Mouse (Mus musculus) lung, postnatal 25 days (tissue): Measurements from ENCODE around the gene E2f6.

Experiments
- DNase-seq: peaks from one replicate; pipeline ENCODE4 v3.0.0; 2022; ENCODE audit warnings: low spot score

The E2f6 gene

DNA sequence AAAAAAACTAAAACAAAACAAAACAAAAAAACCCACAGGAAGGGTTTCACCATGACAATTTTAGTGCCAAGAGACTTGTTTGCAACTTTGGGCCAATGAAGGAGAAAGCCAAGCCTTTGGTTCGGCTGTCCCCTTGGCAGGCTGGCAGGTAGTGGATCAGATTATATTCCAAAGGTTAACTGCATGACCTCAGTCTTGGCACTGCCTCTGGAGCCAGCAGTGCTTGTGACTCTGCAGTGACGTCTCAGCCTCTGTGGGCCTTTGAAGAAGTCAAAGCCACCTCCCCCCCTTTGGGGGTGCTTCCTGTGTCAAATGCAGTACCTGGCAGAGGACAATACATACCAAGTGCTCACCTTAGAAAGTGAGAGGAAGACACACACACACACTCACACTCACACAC is 63.3 kb downstream of the E2f6 start:
- DNase-seq: peak; percentile 78

DNA sequence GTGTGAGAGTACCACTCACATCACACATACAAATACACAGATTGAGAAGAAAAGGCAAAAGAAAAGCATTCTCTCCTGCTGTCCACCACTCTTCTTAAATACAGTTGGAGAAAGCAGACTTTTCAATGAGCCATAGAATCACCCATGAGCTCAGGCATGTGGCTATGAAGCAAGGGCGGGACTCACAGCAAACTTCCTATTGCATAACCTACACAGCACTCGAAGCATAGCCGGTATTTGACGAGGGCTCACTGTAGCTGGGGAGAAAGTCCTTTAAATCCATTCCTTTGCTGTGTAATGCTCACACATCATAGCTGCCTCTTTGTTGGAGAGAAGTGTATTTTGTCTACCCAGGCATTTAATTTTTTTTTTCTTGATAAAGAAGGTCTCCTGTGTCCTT is 64.5 kb downstream of the E2f6 start:
- peak; percentile 80 for DNase-seq

DNA sequence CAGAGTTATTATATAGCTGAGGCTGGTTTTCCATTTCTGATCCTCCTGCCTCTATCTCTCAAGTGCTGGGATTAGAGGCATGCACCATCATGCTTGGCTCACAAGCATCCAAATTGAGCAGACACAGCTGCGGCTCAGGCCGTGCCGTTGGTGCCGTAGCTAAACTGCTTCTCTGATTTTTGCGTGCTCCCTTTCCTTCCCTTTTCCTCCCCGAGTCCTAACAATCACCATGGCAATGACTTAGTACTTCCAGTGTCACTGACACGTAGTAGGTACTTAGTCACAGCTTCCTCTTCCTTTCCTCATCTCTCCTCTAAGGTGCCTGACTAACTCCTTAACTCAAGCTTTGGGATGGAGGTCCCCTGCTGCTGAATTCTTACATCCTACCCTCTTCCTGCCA is 64.9 kb downstream of the E2f6 start:
- DNase-seq: no peak

- no peak for DNase-seq
Observed at GRCm38 (mm10) chr12:16876667-16877066, 65.9 kb downstream of the E2f6 start.

DNA sequence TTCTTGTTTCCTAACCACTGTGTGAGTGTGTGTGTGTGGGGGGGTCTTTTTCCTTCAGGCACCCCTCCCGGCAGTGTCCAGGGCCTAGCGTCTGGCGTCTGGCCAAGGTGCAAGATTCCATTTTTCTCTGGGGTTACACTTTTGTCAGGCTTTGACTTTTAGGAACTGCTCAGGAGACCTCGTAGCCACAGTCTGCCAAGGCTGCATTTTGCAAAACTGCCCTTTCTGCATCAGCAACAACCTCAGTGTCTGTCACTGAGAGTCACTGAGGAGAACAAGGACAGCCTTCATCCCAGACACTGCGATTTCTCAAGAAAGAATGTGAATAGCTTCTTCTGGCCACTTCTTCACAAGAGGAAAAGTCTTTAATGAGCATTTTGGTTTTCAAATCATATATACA is 66.4 kb downstream of the E2f6 start:
- no peak for DNase-seq

DNA sequence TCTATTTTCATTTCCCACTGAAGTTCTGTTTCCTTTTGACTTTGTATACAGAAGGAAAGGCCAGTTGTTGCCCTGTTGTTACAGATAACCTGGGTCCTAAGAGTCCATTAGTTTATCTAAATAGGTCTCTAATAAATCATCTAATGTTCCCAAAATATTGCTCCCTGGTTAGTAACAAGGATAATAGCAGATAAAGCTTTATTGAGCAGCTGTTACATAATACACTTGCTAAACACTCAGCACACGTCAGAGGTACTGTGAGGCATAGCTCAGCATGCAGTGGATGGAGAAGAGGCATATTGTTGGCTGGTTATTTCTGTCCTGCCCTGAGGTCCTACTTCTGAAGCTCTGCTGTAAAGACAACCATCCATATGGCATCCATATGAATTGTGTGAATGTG is 66.9 kb downstream of the E2f6 start:
- no peak for DNase-seq

- DNase-seq: no peak
Observed at GRCm38 (mm10) chr12:16879369-16879768, 68.6 kb downstream of the E2f6 start.

- no peak for DNase-seq
Observed at GRCm38 (mm10) chr12:16880077-16880476, 69.3 kb downstream of the E2f6 start.

GRCm38 (mm10) chr12:16882442-16882841 is 71.7 kb downstream of the E2f6 start:
- DNase-seq: no peak

DNA sequence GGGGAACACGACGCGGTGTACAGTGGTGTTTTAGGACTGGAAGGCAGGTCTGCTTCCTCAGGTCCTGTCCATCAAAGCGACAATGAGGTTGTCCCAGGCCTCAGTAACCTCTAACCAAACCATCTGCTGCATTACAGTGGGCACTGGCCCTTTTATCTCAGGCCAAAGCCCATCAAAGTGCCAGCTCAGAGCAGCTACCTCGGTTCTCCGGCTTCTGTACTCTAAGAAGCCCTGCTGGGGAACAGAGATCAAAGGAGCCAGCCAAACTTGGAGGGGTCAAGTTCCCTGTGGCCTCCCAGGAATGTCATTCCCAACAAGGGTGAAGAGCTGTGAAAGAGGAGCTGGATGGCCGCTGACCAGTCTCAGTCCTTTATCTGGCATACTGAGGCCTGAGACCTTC is 72.3 kb downstream of the E2f6 start:
- DNase-seq: no peak

DNA sequence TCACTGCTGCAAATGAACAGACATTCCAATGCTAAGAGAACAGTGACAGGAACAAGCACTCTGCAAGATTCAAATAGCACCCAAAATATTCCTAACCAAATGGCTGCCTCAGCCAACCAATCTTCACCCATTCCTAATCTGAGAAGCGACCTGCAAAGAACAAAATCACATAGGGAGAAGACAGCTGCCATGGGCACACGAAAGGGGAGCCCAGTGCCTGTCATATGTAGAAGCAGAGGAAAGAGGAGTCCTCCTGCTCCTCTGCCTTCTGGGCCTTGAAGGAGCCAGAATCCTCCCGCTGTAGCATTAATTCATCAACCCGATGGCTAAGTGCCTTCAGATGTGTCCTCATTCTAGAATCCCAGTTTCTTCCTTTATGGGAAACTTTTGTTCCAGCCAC is 73.8 kb downstream of the E2f6 start:
- DNase-seq: no peak

- DNase-seq: no peak
Observed at GRCm38 (mm10) chr12:16886354-16886753, 75.6 kb downstream of the E2f6 start.
